Mouse (Mus musculus) mature B cell (primary cell): ENCODE data around the gene Cog5.
"Not testable (repeated sequence)": the region's sequence is repeated elsewhere in the genome, so short reads cannot be mapped to it uniquely, and the experiment has no call there.

Source experiments
- in situ Hi-C: fragments of 300-500 bp; cut with MboI; formaldehyde crosslinking; loops from 2 replicates; pipeline ENCODE4 v1.14.3; 2019

Gene Cog5

GRCm38 (mm10) chr12:31654197-31654964 lies at the start of gene Cog5, which contains the start of gene Dus4l:
Gene Cog5 (plus strand): TSS chr12:31654869.
Gene Dus4l (minus strand): TSS chr12:31654826.
- in situ Hi-C loops = no loop called here

GRCm38 (mm10) chr12:31604894-31605293 lies 49.8 kb upstream of the Cog5 start:
- in situ Hi-C loops = no loop called here

DNA sequence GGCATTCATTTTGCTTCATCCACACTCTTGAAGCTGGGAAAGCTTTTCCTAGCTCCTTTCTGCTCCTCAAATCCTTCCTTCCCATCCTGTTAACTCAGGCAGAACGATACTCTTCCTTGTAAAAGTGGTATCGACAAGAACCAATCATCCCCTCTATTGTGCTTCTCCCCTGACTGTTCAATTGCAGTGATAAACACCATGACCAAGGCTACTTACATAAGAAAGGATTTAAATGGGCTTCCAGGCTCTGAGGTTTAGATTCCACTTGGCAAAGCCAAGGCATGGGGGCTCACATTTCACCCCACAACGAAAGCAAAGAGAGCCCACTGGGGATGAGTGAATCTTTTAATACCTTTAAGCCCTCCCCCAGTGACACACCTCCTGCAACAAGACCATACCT lies 46.5 kb upstream of the Cog5 start:
- in situ Hi-C loops = no loop called here

DNA sequence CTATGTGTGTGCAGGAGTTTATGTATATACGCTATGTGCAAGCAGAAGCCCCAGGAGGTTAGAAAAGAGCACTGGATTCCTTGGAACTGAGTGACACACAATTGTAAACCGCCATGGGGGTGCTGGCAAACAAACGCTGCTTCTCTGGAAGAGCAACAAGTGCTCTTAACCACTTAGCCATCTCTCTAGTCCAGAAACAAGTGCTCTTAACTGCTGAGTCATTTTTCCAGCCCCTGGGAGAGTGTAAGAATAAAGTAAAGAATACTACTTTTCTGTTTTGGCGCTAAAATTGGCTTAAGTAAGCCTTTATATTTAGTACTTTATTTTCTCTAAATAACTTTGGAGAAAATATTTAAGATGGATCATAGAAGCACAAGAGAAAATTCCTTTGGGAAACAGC lies 41.3 kb upstream of the Cog5 start:
- in situ Hi-C loops = no loop called here

DNA sequence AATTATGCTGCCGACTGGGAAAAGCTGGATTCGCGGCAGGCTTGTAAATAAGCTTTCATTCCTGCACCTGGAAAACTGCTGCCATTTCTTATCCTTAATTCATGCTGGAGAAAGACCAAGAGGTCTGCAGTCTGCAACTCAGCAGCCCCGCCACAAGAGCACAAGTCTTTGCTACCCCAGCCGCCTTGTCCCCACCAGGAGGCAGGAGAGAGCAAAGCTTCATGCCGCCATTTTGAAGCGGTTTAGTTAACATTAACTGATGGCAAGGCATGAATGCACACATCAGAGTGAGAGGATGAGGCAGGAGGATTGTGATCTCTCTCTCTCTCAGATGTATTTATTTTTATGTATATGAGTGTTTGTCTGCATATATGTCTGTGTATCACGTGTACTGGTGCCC lies 34.6 kb upstream of the Cog5 start:
- in situ Hi-C loops = no loop called here

DNA sequence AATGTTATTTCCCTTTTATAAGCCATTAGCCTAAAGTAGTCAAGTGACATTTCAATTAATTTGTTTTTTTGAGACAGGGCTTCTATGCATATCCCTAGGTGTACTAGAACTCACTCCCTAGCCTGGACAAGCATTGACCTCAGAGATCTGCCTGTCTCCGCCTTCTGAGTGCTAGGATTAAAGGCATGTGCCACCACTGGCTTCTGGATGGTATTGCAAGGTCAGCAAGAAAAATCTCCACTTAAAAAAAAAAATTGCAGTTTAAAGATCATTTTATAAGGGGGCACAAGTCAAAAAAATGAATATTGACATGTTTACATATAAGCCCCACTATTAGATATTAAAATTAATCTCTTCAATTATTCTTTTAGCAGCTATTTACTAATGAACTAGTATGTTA lies 29.7 kb upstream of the Cog5 start:
- in situ Hi-C loops = no loop called here

DNA sequence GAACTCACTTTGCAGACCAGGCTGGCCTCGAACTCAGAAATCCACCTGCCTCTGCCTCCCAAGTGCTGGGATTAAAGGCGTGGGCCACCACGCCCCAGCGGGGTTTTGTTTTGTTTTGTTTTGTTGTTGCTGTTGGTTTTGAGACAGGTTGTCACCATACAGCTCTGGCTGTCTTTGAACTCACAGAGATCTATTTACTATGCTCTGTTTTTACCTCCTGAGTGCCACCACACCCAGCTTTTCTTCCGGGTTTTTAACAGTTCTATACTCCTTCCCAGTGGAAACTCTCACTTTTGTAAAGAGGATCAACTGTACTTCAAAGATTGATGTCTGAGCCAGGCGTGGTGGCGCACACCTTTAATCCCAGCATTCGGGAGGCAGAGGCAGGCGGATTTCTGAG lies 26.3 kb upstream of the Cog5 start:
- in situ Hi-C loops = not testable (repeated sequence)

- in situ Hi-C loops = no loop called here
Observed at GRCm38 (mm10) chr12:31633970-31634342, 20.7 kb upstream of the Cog5 start.

- in situ Hi-C loops = no loop called here
Observed at GRCm38 (mm10) chr12:31634343-31635239, 20.1 kb upstream of the Cog5 start, which contains the start of gene Bcap29. Gene Bcap29 (minus strand): TSS chr12:31634658.

- in situ Hi-C loops = no loop called here
Observed at GRCm38 (mm10) chr12:31635240-31635607, 19.4 kb upstream of the Cog5 start.

DNA sequence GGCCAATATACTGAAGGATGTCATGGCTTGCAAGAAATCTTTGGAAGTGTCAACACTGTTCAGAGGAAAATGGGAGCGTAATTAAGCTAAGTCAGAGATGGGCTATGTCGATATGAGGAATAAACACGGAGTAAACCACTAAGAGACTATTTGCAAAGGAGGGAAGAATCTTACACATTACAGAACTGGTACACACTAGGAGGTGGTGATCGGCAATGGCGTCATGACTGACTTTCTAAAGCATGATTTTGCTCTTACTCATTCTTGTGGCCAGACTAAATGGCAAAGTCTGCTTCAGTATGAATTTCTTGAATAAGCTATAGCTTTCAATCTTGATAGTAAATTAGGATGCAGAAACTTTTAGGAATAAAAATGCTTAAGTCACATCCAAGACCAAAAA lies 1.1 kb upstream of the Cog5 start:
- in situ Hi-C loops = no loop called here

DNA sequence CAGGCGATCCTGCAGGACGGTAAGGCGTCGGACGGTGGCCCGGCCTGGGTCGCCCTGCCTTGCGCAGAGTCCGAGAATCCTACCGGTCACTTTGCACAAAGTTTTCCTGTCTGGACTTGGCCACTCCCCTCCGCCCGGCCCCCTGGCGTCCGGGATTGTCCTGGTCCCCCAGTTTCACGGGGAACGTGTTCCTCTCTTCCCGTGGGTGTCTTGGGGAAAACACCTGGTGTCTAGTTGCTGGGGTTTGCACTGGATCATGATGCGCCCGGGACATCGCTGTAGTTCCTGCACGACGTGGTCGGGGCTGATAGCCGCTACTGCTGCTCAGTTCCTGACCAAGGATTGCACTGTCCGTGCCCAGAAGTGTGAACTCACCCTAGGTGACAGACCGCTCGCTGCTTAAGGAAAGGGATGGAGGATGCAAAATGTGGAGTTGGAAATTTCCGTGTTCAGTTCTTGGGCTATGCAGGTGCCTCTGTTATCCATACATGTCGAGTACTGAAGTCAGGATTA lies 352 bp downstream of the Cog5 start:
- in situ Hi-C loops = no loop called here

DNA sequence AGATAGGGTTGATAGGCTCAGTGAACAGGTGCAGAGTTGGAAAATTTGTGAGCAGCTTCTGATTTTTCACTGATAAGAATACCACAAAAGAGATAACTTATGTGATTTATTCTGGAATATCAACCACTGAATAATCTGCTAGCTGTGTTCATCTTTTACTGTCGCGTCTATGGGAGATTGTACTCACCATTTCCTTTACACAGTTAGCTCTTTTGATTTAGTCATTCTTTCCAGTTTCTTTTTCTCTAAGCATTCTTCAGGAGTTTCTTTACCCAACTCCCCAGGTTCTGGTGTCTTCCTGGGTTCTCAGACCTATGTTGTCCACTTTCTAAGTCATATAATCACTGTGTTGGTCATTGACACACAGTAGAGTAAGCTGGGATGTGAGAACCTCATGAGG lies 2.2 kb downstream of the Cog5 start:
- in situ Hi-C loops = no loop called here

DNA sequence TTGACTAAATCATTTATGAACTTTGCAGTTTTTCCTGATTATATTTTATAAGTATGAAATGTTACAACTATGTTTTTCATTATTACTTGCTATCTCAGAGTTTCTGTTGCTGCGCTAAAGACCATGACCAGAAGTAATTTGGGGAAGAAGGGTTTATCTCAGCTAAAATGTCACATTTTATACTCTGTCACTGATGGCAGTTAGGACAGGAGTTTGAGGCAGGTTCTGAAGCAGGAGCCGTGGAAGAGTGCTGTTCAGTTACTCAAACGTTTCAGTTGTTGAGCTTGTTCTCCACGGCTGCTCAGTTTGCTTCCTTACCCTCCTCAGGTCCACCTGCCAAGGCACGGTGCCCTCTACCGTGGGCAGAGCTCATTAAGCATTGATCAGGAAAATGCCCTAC lies 11.3 kb downstream of the Cog5 start:
- in situ Hi-C loops = no loop called here

DNA sequence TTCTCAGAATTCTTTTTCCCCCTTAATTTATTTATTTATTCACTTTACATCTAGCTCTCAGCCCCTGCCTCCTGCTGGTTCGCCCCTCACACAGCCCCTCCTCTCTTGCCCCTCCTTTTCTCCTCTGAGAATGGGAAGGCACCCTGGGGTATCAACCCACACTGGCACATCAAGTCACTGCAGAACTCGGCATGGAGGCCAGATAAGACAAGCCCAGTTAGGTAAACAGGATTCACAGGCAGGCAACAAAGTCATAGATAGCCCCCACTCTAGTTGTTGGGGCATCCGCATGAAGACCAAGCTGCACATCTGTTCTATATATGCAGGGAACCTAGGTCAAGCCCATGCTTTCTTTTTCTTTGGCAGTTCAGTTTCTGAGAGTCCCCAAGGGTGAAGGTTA lies 12.5 kb downstream of the Cog5 start:
- in situ Hi-C loops = no loop called here

GRCm38 (mm10) chr12:31686679-31687078 lies 32.0 kb downstream of the Cog5 start:
- in situ Hi-C loops = no loop called here

DNA sequence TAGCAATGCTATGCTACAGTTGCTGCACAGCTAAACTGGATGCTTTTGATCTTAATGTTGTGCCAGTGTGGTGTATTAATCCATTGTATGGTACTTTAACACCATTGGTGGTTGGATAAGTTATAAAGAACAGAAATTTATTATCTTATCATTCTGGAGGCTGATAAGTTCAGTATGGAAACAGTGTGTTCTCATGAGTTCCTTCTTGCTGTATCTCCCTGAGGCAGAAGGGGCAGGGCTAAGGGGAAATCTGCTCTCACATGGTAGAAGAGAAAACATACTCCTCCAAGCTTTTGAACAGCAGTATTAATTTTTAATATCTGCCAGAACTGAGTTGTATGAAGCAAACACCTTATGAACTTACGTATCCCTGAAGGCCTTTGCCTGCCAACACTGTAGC lies 38.6 kb downstream of the Cog5 start:
- in situ Hi-C loops = no loop called here

DNA sequence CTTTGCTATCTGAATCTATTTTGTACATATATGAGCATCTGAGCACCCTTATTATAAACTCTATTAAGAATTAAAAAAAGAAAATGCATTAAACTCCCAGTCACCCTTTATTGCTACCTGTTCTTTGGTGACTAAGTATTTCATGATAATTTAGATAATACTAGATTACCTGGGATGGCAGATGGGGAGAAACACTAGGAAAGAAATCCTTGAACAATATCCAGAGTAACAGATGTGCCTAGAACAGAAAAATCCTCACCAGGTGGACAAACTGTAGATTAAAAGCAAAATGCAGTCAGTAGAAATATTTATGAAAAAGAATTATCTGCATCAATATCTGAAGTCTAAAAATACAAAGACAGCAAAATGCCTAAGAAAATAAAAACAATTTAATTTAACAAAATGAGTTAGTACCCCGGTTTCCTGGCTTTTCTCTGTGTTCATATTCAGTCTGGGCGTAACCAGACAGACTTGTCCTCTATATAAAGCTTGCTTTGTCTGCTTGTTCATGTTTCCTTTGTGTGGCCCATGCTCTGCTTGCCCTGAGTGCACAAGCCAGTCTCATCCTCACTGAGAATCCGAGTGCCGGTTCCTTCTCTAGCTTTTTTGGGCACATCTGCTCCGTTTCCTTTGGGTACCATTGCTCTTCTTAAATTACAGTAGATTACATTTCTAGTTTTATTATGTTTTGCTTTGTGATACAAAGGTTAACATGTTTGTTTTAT lies 46.1 kb downstream of the Cog5 start:
- in situ Hi-C loops = no loop called here

DNA sequence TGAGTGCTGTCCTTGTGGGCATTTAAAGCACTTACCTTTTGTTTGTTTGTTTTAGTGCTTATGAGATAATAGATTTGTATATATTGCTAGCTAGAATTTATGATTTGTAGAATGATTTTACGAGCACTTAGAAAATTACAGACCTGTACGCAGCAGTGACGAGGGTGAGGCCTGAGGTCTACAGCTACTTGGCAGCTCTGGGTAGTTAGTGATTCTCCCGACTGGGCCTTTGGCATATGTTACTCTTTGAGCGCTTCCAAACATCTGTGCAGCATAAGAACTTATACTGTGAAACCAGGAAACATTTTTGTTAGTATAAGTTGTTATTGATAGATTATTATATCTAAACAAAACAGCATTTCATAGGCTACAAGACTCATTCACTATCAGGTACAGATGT lies 46.7 kb downstream of the Cog5 start:
- in situ Hi-C loops = no loop called here

DNA sequence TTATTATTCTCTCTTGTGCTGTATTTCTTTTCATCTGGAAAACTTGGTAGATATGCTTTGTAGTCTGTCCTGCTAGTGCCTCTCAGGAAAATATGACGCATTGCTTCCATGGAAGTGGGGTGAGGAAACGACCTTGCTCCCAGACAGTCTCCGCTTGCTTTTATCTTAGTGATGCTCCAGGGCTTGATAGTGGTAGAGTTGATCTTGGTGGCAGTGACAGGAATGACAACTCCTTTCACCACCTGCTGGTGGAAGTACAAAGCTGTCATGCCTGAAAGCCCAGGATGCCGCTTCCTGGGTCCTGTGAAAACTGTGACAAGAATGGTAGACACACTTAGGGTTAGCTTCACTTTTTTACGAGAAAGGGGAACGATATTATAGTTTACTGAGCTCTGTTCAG lies 49.2 kb downstream of the Cog5 start:
- in situ Hi-C loops = no loop called here

DNA sequence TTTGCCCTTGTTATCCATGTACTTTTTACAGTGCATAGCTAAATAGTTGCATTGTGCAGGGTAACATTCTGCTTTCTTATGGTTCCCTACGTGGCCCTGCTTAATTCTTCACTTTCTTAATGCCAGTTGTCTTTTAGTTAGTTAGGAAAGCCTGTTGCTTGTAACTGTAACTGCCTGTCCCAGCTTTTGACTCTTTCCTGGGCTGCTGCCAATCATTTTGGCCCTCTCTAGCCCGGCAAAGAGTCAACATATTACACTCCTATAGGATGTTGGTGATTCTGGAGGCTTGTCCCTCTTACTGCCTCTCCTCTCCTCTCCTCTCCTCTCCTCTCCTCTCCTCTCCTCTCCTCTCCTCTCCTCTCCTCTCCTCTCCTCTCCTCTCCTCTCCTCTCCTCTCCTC lies 51.5 kb downstream of the Cog5 start:
- in situ Hi-C loops = no loop called here

DNA sequence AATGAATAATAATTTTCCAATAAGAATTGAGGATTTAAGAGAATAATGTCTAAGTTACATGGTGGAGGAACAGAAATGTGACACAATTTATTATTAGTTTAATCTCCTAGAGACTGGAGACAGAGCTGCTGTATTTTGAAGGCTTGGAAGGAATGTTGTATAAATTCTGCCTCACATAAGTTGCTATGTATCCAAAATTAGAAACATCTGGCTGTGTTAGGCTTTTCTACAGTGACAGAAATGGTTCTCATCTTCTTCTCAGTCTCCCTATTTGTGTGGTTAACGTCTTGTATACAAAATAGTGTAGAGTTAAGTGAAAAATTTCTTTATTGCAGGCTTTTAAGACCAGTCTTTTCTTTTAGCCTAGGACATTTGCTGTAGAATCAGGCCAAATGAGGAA lies 52.9 kb downstream of the Cog5 start:
- in situ Hi-C loops = no loop called here
